Mouse (Mus musculus): ENCODE results near the gene Mslnl.
"Not testable (repeated sequence)": the region's sequence is repeated elsewhere in the genome, so short reads cannot be mapped to it uniquely, and the experiment has no call there.

Mslnl gene

GRCm38 (mm10) chr17:25735745-25736144 lies at the start of gene Mslnl:
Gene Mslnl, plus strand, starts transcription at chr17:25736042.
- DNase-seq (ENCODE audit: low spot score in 2 of 2) = no peak

- peak; percentile 36 to 47 for DNase-seq (ENCODE audit: low spot score in 2 of 2)
Observed at GRCm38 (mm10) chr17:25686323-25686722, 49.5 kb upstream of the Mslnl start.

- no peak for DNase-seq (ENCODE audit: low spot score in 2 of 2)
Observed at GRCm38 (mm10) chr17:25688922-25689321, 46.9 kb upstream of the Mslnl start.

GRCm38 (mm10) chr17:25696263-25696662 lies 39.6 kb upstream of the Mslnl start:
- no peak for DNase-seq (ENCODE audit: low spot score in 2 of 2)

- peak; percentile 85 to 91 for DNase-seq (ENCODE audit: low spot score in 2 of 2)
Observed at GRCm38 (mm10) chr17:25698446-25698845, 37.4 kb upstream of the Mslnl start.

GRCm38 (mm10) chr17:25700863-25701496 lies 34.9 kb upstream of the Mslnl start:
- no peak for DNase-seq (ENCODE audit: low spot score in 2 of 2)

- DNase-seq (ENCODE audit: low spot score in 2 of 2) = no peak
Observed at GRCm38 (mm10) chr17:25709994-25710393, 25.8 kb upstream of the Mslnl start.

- no peak for DNase-seq (ENCODE audit: low spot score in 2 of 2)
Observed at GRCm38 (mm10) chr17:25711136-25711535, 24.7 kb upstream of the Mslnl start.

- no peak for DNase-seq (ENCODE audit: low spot score in 2 of 2)
Observed at GRCm38 (mm10) chr17:25715627-25716026, 20.2 kb upstream of the Mslnl start.

- no peak for DNase-seq (ENCODE audit: low spot score in 2 of 2)
Observed at GRCm38 (mm10) chr17:25716130-25716529, 19.7 kb upstream of the Mslnl start.

GRCm38 (mm10) chr17:25716711-25717637 lies 18.9 kb upstream of the Mslnl start, which contains the start of gene Gng13:
Gene Gng13, plus strand, starts transcription at chr17:25717171.
- DNase-seq (ENCODE audit: low spot score in 2 of 2) = no peak

- DNase-seq (ENCODE audit: low spot score in 2 of 2) = no peak
Observed at GRCm38 (mm10) chr17:25717691-25718090, 18.2 kb upstream of the Mslnl start.

- DNase-seq (ENCODE audit: low spot score in 2 of 2) = no peak
Observed at GRCm38 (mm10) chr17:25721476-25721875, 14.4 kb upstream of the Mslnl start.

GRCm38 (mm10) chr17:25723470-25723869 lies 12.4 kb upstream of the Mslnl start:
- DNase-seq (ENCODE audit: low spot score in 2 of 2) = no peak

GRCm38 (mm10) chr17:25723919-25724318 lies 11.9 kb upstream of the Mslnl start:
- no peak for DNase-seq (ENCODE audit: low spot score in 2 of 2)

- no peak for DNase-seq (ENCODE audit: low spot score in 2 of 2)
Observed at GRCm38 (mm10) chr17:25725264-25725663, 10.6 kb upstream of the Mslnl start.

- DNase-seq (ENCODE audit: low spot score in 2 of 2) = peak; percentile 100
Observed at GRCm38 (mm10) chr17:25727265-25728008, 8.4 kb upstream of the Mslnl start, which contains the start of the genes Chtf18 and Rpusd1. Gene Chtf18, minus strand, starts transcription at chr17:25727419. Gene Rpusd1, plus strand, starts transcription at chr17:25727670.

- DNase-seq (ENCODE audit: low spot score in 2 of 2) = no peak
Observed at GRCm38 (mm10) chr17:25728009-25728270, 7.9 kb upstream of the Mslnl start.

GRCm38 (mm10) chr17:25732082-25732481 lies 3.8 kb upstream of the Mslnl start:
- DNase-seq (ENCODE audit: low spot score in 2 of 2) = peak; percentile 87 to 89

- no peak for DNase-seq (ENCODE audit: low spot score in 2 of 2)
Observed at GRCm38 (mm10) chr17:25735246-25735645, 596 bp upstream of the Mslnl start.

GRCm38 (mm10) chr17:25738861-25739260 lies 3.0 kb downstream of the Mslnl start:
- no peak for DNase-seq (ENCODE audit: low spot score in 2 of 2)

- DNase-seq (ENCODE audit: low spot score in 2 of 2) = not testable (repeated sequence)
Observed at GRCm38 (mm10) chr17:25741471-25741870, 5.6 kb downstream of the Mslnl start.

Data from right cerebral cortex, postnatal 10 days (tissue).